Mouse (Mus musculus): ENCODE measurements around the gene Mtss1l. TPM values are rescaled to one million over a fixed set of nuclear protein-coding genes. Genes with fewer than 3 reads are reported as not detected.

Gene Mtss1l
- total RNA-seq, 1 experiment from 2014 or later = 1.5 TPM

DNA sequence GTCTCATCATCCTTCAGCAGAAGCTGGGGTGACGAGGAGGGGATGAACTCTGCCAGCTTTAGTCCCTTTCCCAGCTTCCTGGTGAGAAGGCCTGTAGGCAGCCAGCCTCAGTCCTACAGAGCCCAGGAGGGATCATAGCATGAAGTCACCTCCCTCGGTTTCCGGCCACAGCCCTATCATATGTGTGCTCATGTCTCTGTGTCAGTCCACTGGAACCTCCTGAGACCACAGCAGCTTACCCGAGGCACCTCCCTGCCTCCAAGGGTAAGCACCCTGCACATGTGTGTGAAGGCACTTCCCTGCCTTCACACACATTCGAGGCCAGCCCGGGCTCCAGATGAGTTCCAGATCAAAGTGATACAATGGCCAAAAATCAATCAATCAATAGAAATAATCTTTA is 69.0 kb downstream of the Mtss1l start:
- ATAC-seq (replicated peaks in 1 of 2; ENCODE audit: insufficient read depth in 1 of 2, low FRiP score in 2 of 2, low TSS enrichment in 1 of 2, low read depth in 1 of 2, poor library complexity in 2 of 2, severe bottlenecking in 2 of 2) = no peak

Other genes starting within 250 kb of the Mtss1l start
- gene Vac14, start 102.9 kb upstream of the Mtss1l start, total RNA-seq (2017) = 13.6 and 17.3 TPM in 2 replicates
- not detected in 2 replicates for gene Il34, start 84.4 kb downstream of the Mtss1l start, total RNA-seq (2017)
- 28.0 and 31.5 TPM in 2 replicates for gene Cog4, start 125.1 kb downstream of the Mtss1l start, total RNA-seq (2017)
- gene Sf3b3, start 125.3 kb downstream of the Mtss1l start, total RNA-seq (2017) = 184 and 205 TPM in 2 replicates
- 3.3 and 5.6 TPM in 2 replicates for gene Fuk, start 181.0 kb downstream of the Mtss1l start, total RNA-seq (2017)
- 7.1 and 12.3 TPM in 2 replicates for gene St3gal2, start 198.4 kb downstream of the Mtss1l start, total RNA-seq (2017)

Measured in hematopoietic stem cell, adult 5-6 weeks (primary cell).